Mouse (Mus musculus): ENCODE results near the gene Olfr248. TPM values are rescaled to one million over a fixed set of nuclear protein-coding genes. Genes with fewer than 3 reads are reported as not detected.

Gene Olfr248
- polyA plus RNA-seq, 1 experiment from 2014 or later: not detected

GRCm38 (mm10) chr1:174428407-174428806 is 37.6 kb downstream of the Olfr248 start:
- Histone ChIP-seq H3K4me1 (ENCODE audit: control insufficient read depth, insufficient read depth, low read length) (no peaks in the 10 kb centered on the region), H3K27me3 (ENCODE audit: control insufficient read depth, insufficient read depth, low read length) (no peaks in the 10 kb centered on the region), H3K27ac (ENCODE audit: low read depth, low read length) (no peak overlapping the region), H3K4me2 (replicated peaks; ENCODE audit: low read depth, low read length) (no peak overlapping the region), H3K9ac (ENCODE audit: low read depth, low read length) (no peak overlapping the region), H3K9me3 (ENCODE audit: control insufficient read depth, low read length) (no peaks in the 10 kb centered on the region), H3K36me3 (ENCODE audit: control insufficient read depth, insufficient read depth, low read length) (no peaks in the 10 kb centered on the region), H3K4me3 (ENCODE audit: low read length) (no peak overlapping the region)
- WGBS: 90% methylated on average over 2 of the region's 2 CpGs
- ATAC-seq (ENCODE audit: low FRiP score, low TSS enrichment): no peak

- ATAC-seq (ENCODE audit: low FRiP score, low TSS enrichment): no peak
- 23% methylated on average over 1 of the region's 1 CpGs for WGBS
- H3K27ac ChIP-seq (ENCODE audit: low read depth, low read length): no peak overlapping the region
- H3K4me2 ChIP-seq (replicated peaks; ENCODE audit: low read depth, low read length): no peak overlapping the region
- no peaks in the 10 kb centered on the region for H3K9me3 ChIP-seq (ENCODE audit: control insufficient read depth, low read length)
- H3K36me3 ChIP-seq (ENCODE audit: control insufficient read depth, insufficient read depth, low read length): no peaks in the 10 kb centered on the region
- no peaks in the 10 kb centered on the region for H3K27me3 ChIP-seq (ENCODE audit: control insufficient read depth, insufficient read depth, low read length)
- H3K4me3 ChIP-seq (ENCODE audit: low read length): no peak overlapping the region
- no peak overlapping the region for H3K9ac ChIP-seq (ENCODE audit: low read depth, low read length)
- H3K4me1 ChIP-seq (ENCODE audit: control insufficient read depth, insufficient read depth, low read length): no peaks in the 10 kb centered on the region
Observed at GRCm38 (mm10) chr1:174434121-174434520, 43.3 kb downstream of the Olfr248 start.

Other genes starting within 250 kb of the Olfr248 start
- not detected in 2 replicates for gene Olfr420, start 235.4 kb upstream of the Olfr248 start, polyA plus RNA-seq (2014; fragmentation: Nextera tagmentation; extraction: Ambion mirVana)
- gene Spta1, start 218.3 kb upstream of the Olfr248 start, polyA plus RNA-seq (2014; fragmentation: Nextera tagmentation; extraction: Ambion mirVana): 0.19 and 0.39 TPM in 2 replicates
- gene Olfr419, start 139.0 kb upstream of the Olfr248 start, polyA plus RNA-seq (2014; fragmentation: Nextera tagmentation; extraction: Ambion mirVana): not detected in 2 replicates
- not detected in 2 replicates for gene Mptx1, start 60.5 kb upstream of the Olfr248 start, polyA plus RNA-seq (2014; fragmentation: Nextera tagmentation; extraction: Ambion mirVana)
- gene Olfr417, start 25.9 kb upstream of the Olfr248 start, polyA plus RNA-seq (2014; fragmentation: Nextera tagmentation; extraction: Ambion mirVana): not detected in 2 replicates
- not detected in 2 replicates for gene Olfr414, start 33.0 kb downstream of the Olfr248 start, polyA plus RNA-seq (2014; fragmentation: Nextera tagmentation; extraction: Ambion mirVana)
- not detected in 2 replicates for gene Olfr220, start 51.0 kb downstream of the Olfr248 start, polyA plus RNA-seq (2014; fragmentation: Nextera tagmentation; extraction: Ambion mirVana)
- 0.93 and 1.6 TPM in 2 replicates for gene Fmn2, start 110.8 kb downstream of the Olfr248 start, polyA plus RNA-seq (2014; fragmentation: Nextera tagmentation; extraction: Ambion mirVana)